Mouse (Mus musculus) hematopoietic multipotent progenitor cell, adult 10-12 weeks (in vitro differentiated cells): ENCODE measurements around the gene Olfr551. TPM values are rescaled to one million over a fixed set of nuclear protein-coding genes. Genes with fewer than 3 reads are reported as not detected.

Experiments
- polyA plus RNA-seq: library from polyadenylated mRNA; stranded (reverse); fragments of >175 nt; gene quantifications from 2 replicates; pipeline ENCODE4 v1.2.3, GENCODE M21; 2012; ENCODE audit warnings: low replicate concordance

Olfr551 gene
- not detected in 2 replicates for polyA plus RNA-seq

GRCm38 (mm10) chr7:102591786-102592185 lies at the start of gene Olfr551:
Gene Olfr551 (minus strand): TSS chr7:102591886.

GRCm38 (mm10) chr7:102638132-102638531 lies 46.4 kb upstream of the Olfr551 start, which contains the start of gene Olfr554:
Gene Olfr554 (plus strand): TSS chr7:102638432.

GRCm38 (mm10) chr7:102618118-102618517 lies 26.4 kb upstream of the Olfr551 start, which contains the start of gene Olfr553:
Gene Olfr553 (minus strand): TSS chr7:102618218.

GRCm38 (mm10) chr7:102597378-102598031 lies 5.8 kb upstream of the Olfr551 start, which contains the start of gene Olfr552:
Gene Olfr552 (plus strand): TSS chr7:102597770.

GRCm38 (mm10) chr7:102571142-102571541 lies 20.5 kb downstream of the Olfr551 start, which contains the start of gene Olfr550:
Gene Olfr550 (plus strand): TSS chr7:102571442.

GRCm38 (mm10) chr7:102564999-102565997 lies 26.4 kb downstream of the Olfr551 start, which contains the start of gene Trim21:
Gene Trim21 (minus strand): TSS chr7:102565486.

GRCm38 (mm10) chr7:102549570-102549969 lies 42.1 kb downstream of the Olfr551 start, which contains the start of gene Olfr549:
Gene Olfr549 (plus strand): TSS chr7:102549870.

GRCm38 (mm10) chr7:102540596-102540995 lies 51.1 kb downstream of the Olfr551 start, which contains the start of gene Olfr548-ps1:
Gene Olfr548-ps1 (plus strand): TSS chr7:102540896.

GRCm38 (mm10) chr7:102534449-102534848 lies 57.2 kb downstream of the Olfr551 start, which contains the start of gene Olfr547:
Gene Olfr547 (plus strand): TSS chr7:102534749.

Other genes with a start within 250 kb of the Olfr551 start
- 5.3 and 39.2 TPM in 2 replicates for gene Rrm1, start 150.2 kb downstream of the Olfr551 start, polyA plus RNA-seq
- gene Olfr543, start 110.2 kb downstream of the Olfr551 start, polyA plus RNA-seq = not detected in 2 replicates
- not detected in 2 replicates for gene Olfr544, start 103.6 kb downstream of the Olfr551 start, polyA plus RNA-seq
- not detected in 2 replicates for gene Olfr545, start 92.3 kb downstream of the Olfr551 start, polyA plus RNA-seq
- gene Olfr547, start 57.1 kb downstream of the Olfr551 start, polyA plus RNA-seq = not detected in 2 replicates
- gene Olfr548-ps1, start 51.0 kb downstream of the Olfr551 start, polyA plus RNA-seq = not detected in 2 replicates
- gene Olfr549, start 42.0 kb downstream of the Olfr551 start, polyA plus RNA-seq = not detected in 2 replicates
- gene Trim21, start 26.4 kb downstream of the Olfr551 start, polyA plus RNA-seq = 11.8 and 24.5 TPM in 2 replicates
- gene Olfr550, start 20.4 kb downstream of the Olfr551 start, polyA plus RNA-seq = not detected in 2 replicates
- gene Olfr552, start 5.9 kb upstream of the Olfr551 start, polyA plus RNA-seq = not detected in 2 replicates
- gene Olfr553, start 26.3 kb upstream of the Olfr551 start, polyA plus RNA-seq = not detected in 2 replicates
- gene Olfr554, start 46.5 kb upstream of the Olfr551 start, polyA plus RNA-seq = not detected in 2 replicates
- gene Olfr555, start 66.9 kb upstream of the Olfr551 start, polyA plus RNA-seq = not detected in 2 replicates
- not detected in 2 replicates for gene Olfr556, start 73.0 kb upstream of the Olfr551 start, polyA plus RNA-seq
- 5.2 and 5.8 TPM in 2 replicates for gene Trim68, start 95.4 kb upstream of the Olfr551 start, polyA plus RNA-seq
- not detected in 2 replicates for gene Olfr557, start 104.0 kb upstream of the Olfr551 start, polyA plus RNA-seq
- gene Olfr558, start 110.3 kb upstream of the Olfr551 start, polyA plus RNA-seq = not detected in 2 replicates
- not detected in 2 replicates for gene Olfr33, start 127.2 kb upstream of the Olfr551 start, polyA plus RNA-seq
- not detected in 2 replicates for gene Olfr559, start 135.6 kb upstream of the Olfr551 start, polyA plus RNA-seq
- not detected in 2 replicates for gene Olfr560, start 167.5 kb upstream of the Olfr551 start, polyA plus RNA-seq
- gene Olfr78, start 167.6 kb upstream of the Olfr551 start, polyA plus RNA-seq = not detected in 2 replicates
- not detected in 2 replicates for gene Olfr561, start 179.3 kb upstream of the Olfr551 start, polyA plus RNA-seq
- not detected in 2 replicates for gene Olfr564, start 211.6 kb upstream of the Olfr551 start, polyA plus RNA-seq